Mouse (Mus musculus) forebrain, embryonic 13.5 days (tissue): ENCODE measurements around the gene Ncbp3. TPM values are rescaled to one million over a fixed set of nuclear protein-coding genes. Genes with fewer than 3 reads are reported as not detected.
"Not testable (repeated sequence)": the region's sequence is repeated elsewhere in the genome, so short reads cannot be mapped to it uniquely, and the experiment has no call there.

Experiments
- ATAC-seq: fragments of 200-750 bp; cut with Nextera tagmentation; 2 replicates; pipeline ENCODE4 v1.8.0; 2017
- H3K27ac ChIP-seq: fragments of 300-500 bp; sonication (generic); 2 replicates; pipeline ENCODE4 v1.5.1; 2015; ENCODE audit warnings: inconsistent platforms, mild to moderate bottlenecking, moderate library complexity
- H3K27me3 ChIP-seq: fragments of 300-500 bp; sonication (generic); 2 replicates; pipeline ENCODE4 v1.6.1; 2015; ENCODE audit warnings: mild to moderate bottlenecking, inconsistent platforms
- H3K36me3 ChIP-seq: fragments of 300-500 bp; sonication (generic); 2 replicates; pipeline ENCODE4 v1.6.1; 2015; ENCODE audit warnings: mild to moderate bottlenecking, inconsistent platforms; ENCODE audit not compliant: poor library complexity, severe bottlenecking
- H3K4me1 ChIP-seq: fragments of 300-500 bp; sonication (generic); 2 replicates; pipeline ENCODE4 v1.6.1; 2015; ENCODE audit warnings: inconsistent platforms
- H3K4me2 ChIP-seq: fragments of 300-500 bp; sonication (generic); 2 replicates; pipeline ENCODE4 v1.6.1; 2015; ENCODE audit warnings: inconsistent platforms, mild to moderate bottlenecking, moderate library complexity
- H3K4me3 ChIP-seq: fragments of 300-500 bp; sonication (generic); 2 replicates; pipeline ENCODE4 v1.5.1; 2015; ENCODE audit warnings: mild to moderate bottlenecking, inconsistent platforms
- H3K9ac ChIP-seq: fragments of 300-500 bp; sonication (generic); 2 replicates; pipeline ENCODE4 v1.6.1; 2015; ENCODE audit warnings: mild to moderate bottlenecking, inconsistent platforms
- H3K9me3 ChIP-seq: fragments of 300-500 bp; sonication (generic); replicated peaks from 2 replicates; pipeline ENCODE4 v1.6.1; 2016; ENCODE audit warnings: inconsistent platforms
- WGBS: fragments of 180-500 bp; shearing (Covaris S2); methylation state at CpG from one replicate; pipeline ENCODE4 v1.1.7; 2015; 5-methylcytosine and 5-hydroxymethylcytosine counted together
- polyA plus RNA-seq: library from polyadenylated mRNA; unstranded; fragments of >200 nt; fragmentation: Nextera tagmentation; extraction: Ambion mirVana; gene quantifications from 2 replicates; pipeline ENCODE4 v1.2.1, GENCODE M21; 2015

Gene Ncbp3
- polyA plus RNA-seq, 1 experiment from 2014 or later, result 12.8 TPM

DNA sequence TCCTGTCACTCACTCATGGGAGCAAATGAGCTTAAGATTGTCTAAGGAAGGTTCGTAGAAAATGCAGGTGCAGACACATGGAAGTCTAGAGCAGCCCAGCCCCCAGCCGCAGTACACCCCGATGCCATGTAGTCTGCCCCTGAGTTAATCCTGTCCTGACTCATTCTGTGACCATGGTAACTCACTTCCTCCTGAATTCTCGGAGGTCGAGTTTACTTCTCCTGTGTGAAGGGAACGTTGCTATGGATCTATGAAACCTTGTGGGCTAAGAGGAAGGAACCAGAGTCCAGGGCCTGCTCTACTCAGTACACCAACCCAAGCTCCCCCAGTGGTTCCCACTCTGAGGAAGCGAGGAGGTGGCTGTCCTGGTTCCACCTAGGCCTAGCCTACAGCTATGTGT is 45.3 kb downstream of the Ncbp3 start:
- ATAC-seq, result no peak
- WGBS, result 83% methylated on average over 7 of the region's 7 CpGs
- no peaks in the 10 kb centered on the region for H3K27me3 ChIP-seq
- H3K27ac ChIP-seq, result no peak overlapping the region
- no peak overlapping the region for H3K4me3 ChIP-seq
- H3K4me2 ChIP-seq, result no peak overlapping the region
- peaks cover 3% of the 10 kb centered on the region; the same call in 1 of the 2 replicates for H3K4me1 ChIP-seq
- no peaks in the 10 kb centered on the region for H3K36me3 ChIP-seq
- H3K9ac ChIP-seq, result no peak overlapping the region
- H3K9me3 ChIP-seq, result no peaks in the 10 kb centered on the region

DNA sequence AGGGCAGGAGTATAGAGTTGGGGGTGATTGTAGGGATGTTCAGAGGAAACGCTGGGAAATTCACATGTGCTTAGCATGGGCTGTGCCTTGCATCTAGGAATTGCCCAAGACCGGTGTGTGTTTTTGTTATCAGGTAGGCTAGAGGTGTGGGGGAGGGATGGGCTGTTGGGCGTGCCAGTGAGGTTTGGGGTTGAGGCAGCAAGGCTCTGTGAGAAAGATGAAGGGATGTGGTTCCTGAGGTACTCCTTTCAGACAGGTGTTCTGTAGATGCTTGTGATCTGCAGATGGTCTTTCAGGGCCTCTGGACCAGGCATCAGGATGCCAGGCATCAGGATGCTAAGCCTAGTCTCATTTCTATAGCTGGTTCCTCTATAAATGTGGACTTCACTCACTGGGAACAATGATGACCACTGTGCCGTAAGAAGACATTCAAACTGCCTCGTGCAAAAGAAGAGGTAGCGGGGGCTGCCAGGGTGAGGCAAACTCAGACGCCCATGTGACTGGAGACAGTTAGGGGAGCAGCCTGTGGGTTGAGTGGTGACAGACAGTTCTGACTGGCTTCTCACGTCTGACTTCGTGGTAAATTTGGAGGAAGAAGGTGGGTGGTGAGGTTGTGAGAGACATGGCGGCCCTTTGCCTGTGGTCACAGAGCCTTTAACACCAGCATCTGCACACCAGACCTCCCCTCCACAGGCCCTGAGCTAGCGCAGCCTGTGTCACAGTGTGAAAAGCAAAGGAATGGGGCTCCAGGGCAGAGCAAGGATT is 46.8 kb downstream of the Ncbp3 start:
- Histone ChIP-seq H3K9ac (no peak overlapping the region), H3K4me1 (no peaks in the 10 kb centered on the region), H3K4me2 (no peak overlapping the region), H3K9me3 (no peaks in the 10 kb centered on the region), H3K4me3 (no peak overlapping the region), H3K36me3 (no peaks in the 10 kb centered on the region), H3K27me3 (no peaks in the 10 kb centered on the region), H3K27ac (no peak overlapping the region)
- ATAC-seq, result no peak
- WGBS, result 85% methylated on average over 11 of the region's 11 CpGs

DNA sequence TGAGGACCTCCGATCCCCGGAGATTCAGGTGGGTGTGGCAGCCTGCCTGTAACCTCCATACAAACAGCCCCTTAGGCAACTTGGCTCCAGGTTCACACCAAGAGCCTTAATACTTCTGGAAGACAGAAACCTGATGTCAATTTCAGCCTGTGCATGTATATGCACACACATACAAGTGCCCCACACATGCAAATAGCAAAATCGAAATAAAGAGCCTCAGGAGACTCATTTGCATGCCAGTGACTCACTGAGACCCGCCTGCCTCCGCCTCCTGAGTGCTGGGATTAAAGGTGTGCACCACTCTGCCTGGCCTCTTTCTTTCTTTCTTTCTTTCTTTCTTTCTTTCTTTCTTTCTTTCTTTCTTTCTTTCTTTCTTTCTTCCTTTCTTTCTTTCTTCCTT is 51.3 kb downstream of the Ncbp3 start:
- WGBS, result 62% methylated on average over 5 of the region's 5 CpGs
- Histone ChIP-seq H3K9me3 (no peaks in the 10 kb centered on the region), H3K4me1 (peaks cover 6% of the 10 kb centered on the region; the same call in 1 of the 2 replicates), H3K4me3 (no peak overlapping the region), H3K27ac (no peak overlapping the region), H3K9ac (no peak overlapping the region), H3K4me2 (no peak overlapping the region), H3K27me3 (no peaks in the 10 kb centered on the region), H3K36me3 (no peaks in the 10 kb centered on the region)
- ATAC-seq, result no peak

DNA sequence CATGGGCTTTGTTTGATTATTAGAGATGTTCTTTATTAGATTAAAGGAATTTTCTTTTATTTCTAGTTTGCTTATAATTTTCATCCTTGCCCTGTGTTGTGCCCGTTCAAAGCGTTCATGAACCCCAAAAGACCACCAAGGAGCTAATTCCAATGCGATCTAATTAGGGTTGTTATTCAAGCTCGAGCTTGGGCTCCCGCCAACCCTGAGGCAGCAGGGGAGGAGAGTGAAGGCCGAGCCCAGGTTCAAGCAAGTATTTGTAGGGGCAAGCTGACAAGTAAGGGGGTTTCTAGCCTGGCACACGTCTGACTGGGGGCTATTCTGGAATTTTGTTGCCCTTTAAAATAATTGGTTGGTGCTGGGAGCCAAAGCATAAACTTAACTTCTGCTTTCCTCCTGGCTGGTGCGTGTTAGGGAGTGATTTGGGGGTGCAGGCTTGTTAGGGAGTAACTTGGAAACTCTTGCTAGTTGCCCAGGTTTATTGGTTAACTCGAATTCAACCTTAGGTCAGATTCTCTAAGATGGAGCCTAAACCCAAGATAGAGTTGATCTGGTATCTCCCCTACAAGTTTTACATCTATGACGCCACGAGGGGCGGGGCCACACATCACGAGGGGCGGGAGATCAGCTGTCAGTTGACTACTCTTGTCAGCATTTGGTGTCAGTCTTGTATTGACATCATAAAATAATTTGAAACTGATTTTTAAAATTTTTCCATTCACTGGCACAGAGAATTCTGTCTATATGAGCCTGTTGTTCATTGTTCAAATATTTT is 52.6 kb downstream of the Ncbp3 start:
- no peaks in the 10 kb centered on the region for H3K27me3 ChIP-seq
- H3K9me3 ChIP-seq, result no peaks in the 10 kb centered on the region
- no peak overlapping the region for H3K27ac ChIP-seq
- WGBS, result 50% methylated on average over 14 of the region's 14 CpGs
- H3K4me3 ChIP-seq, result no peak overlapping the region
- H3K36me3 ChIP-seq, result no peaks in the 10 kb centered on the region
- peaks cover 6% of the 10 kb centered on the region; the same call in 1 of the 2 replicates for H3K4me1 ChIP-seq
- ATAC-seq, result no peak
- no peak overlapping the region for H3K4me2 ChIP-seq
- H3K9ac ChIP-seq, result no peak overlapping the region

DNA sequence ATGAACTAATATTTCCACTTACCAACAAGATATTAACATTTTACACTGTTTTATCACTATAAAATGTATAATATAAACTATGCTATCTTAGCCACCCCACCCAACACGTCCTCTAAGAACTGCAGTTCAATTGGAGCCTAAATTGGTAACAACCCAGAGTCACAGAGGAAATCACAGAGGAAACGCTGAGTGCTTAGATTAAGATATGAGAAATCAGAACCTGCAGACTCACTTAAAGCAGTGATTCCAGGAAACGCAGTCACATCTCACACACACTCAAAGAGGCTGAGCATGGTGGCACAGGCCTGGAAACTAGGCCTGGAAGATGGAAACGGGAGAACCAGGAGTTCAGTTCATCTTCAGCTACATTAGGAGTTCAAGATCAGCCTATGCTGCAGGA is 53.7 kb downstream of the Ncbp3 start:
- 88% methylated on average over 4 of the region's 4 CpGs for WGBS
- no peak overlapping the region for H3K9ac ChIP-seq
- peaks cover 6% of the 10 kb centered on the region; the same call in 1 of the 2 replicates for H3K4me1 ChIP-seq
- no peaks in the 10 kb centered on the region for H3K27me3 ChIP-seq
- no peaks in the 10 kb centered on the region for H3K9me3 ChIP-seq
- no peaks in the 10 kb centered on the region for H3K36me3 ChIP-seq
- ATAC-seq, result no peak
- H3K27ac ChIP-seq, result no peak overlapping the region
- H3K4me3 ChIP-seq, result no peak overlapping the region
- H3K4me2 ChIP-seq, result no peak overlapping the region

DNA sequence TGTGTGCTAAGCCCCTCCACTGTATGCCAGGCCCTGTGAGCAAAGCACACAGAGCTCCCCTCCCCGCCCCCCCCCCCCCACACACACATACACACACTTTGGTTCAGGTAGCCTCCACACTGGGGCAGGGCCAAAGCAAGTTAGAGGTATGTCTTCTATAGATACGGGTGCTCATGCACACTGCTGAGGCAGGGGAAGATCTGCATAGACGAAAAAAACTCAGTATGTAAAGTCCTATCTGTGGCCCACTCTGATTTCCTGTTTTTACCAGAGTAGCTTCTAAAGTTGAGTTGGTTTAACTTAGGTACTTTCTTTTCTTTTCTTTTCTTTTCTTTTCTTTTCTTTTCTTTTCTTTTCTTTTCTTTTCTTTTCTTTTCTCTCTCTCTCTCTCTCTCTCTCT is 57.7 kb downstream of the Ncbp3 start:
- no peaks in the 10 kb centered on the region for H3K36me3 ChIP-seq
- no peak overlapping the region for H3K4me3 ChIP-seq
- H3K9ac ChIP-seq, result no peak overlapping the region
- 0 out of 2 replicates have a peak, but pooled peaks cover 2% of the 10 kb centered on the region for H3K27me3 ChIP-seq
- peaks cover under 1% of the 10 kb centered on the region; the same call in 1 of the 2 replicates for H3K4me1 ChIP-seq
- no peak overlapping the region for H3K4me2 ChIP-seq
- no peak for ATAC-seq
- no peak overlapping the region for H3K27ac ChIP-seq
- no peaks in the 10 kb centered on the region for H3K9me3 ChIP-seq
- 63% methylated on average over 3 of the region's 3 CpGs for WGBS

DNA sequence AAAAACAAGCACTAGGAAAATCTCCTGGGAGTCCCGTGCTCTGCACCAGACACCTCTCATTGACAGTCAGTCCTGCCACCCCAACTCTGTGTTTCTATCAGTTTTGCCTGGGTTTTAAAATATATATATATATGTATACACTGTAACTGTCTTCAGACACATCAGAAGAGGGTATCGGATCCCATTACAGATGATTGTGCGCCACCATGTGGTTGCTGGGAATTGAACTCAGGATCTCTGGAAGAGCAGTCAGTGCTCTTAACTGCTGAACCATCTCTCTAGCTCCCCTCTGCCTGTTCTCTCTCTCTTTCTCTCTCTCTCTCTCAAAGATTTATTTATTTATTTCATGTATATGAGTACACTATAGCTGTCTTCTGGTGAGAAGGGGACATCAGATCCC is 59.8 kb downstream of the Ncbp3 start:
- H3K4me3 ChIP-seq, H3K9me3 ChIP-seq, H3K27me3 ChIP-seq, H3K27ac ChIP-seq, H3K9ac ChIP-seq, H3K4me2 ChIP-seq, ATAC-seq, H3K4me1 ChIP-seq, H3K36me3 ChIP-seq: not testable (repeated sequence)
- WGBS, result 41% methylated on average over 3 of the region's 3 CpGs

DNA sequence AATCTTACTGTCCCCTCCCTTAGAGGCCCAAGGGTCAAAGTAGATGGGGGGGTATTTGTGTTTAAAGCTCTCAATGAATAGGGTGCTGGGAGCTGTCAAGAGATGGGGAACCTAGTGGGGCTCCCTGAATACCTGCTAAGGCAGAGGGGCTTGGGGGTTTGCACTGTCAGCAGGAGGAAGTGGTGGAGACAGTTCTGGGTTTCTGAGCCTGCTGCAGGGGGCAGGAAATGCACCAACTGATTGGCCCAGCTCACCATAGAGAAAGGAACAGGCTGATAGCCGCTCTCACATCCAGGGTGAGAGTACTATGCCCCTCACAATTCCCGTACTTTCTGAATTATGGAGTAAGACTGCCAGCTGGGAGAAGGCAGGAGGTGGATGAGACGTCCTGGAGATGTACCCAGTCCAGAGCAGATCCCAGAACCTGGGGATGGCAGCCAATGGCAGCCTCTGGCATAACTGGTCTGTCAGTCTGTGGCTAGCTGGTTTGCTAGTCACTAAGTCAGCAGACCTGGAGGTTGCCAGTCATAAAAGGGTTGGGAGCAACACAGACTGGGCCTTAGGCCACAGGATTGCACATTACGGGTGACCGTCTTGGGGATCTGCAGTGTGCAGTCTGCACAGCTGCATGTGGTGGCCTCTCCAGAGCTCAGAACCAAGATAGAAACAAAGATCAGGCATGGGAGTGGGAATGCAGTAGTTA is 60.8 kb downstream of the Ncbp3 start:
- no peaks in the 10 kb centered on the region for H3K36me3 ChIP-seq
- 76% methylated on average over 5 of the region's 5 CpGs for WGBS
- no peak overlapping the region for H3K9ac ChIP-seq
- H3K9me3 ChIP-seq, result no peaks in the 10 kb centered on the region
- no peak overlapping the region for H3K27ac ChIP-seq
- no peak overlapping the region for H3K4me2 ChIP-seq
- 0 out of 2 replicates have a peak, but pooled peaks cover 2% of the 10 kb centered on the region for H3K27me3 ChIP-seq
- no peak overlapping the region for H3K4me3 ChIP-seq
- H3K4me1 ChIP-seq, result no peaks in the 10 kb centered on the region
- ATAC-seq, result no peak

DNA sequence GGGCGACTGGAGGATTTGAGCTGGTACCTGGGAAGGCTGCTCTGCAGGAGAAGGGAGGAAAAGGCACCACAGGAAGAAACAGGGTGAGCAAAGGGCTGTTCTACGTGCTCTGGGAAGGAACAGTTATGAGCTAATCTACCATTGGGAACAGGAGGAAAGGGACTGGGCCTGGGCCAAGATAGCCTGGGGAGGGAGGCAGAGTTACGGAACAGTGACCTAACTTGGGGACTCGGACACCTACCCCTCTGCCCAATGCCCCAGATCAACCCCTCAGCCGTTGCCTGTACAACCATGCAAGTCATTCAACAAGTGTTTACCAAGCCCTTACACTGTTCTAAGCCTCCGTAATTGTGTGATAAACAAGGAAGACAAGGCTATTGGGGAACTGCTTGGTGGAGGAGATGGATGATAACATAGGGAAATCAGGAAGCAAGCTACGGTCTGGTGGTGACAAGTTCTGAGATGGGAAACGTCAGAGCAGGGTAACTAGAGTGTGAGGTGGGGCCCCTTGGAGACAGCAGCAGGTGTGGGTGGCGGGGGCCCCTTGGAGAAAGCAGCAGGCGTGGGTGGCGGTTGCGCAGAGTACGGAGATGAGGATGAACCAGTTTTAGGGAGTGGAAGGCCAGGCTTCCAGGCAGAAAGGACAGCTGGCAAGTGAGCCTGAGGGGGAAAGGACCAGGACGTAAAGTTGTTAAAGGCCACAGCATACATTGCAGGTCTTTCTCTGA is 61.5 kb downstream of the Ncbp3 start:
- no peaks in the 10 kb centered on the region for H3K36me3 ChIP-seq
- H3K9me3 ChIP-seq, result no peaks in the 10 kb centered on the region
- 0 out of 2 replicates have a peak, but pooled peaks cover 2% of the 10 kb centered on the region for H3K27me3 ChIP-seq
- no peak for ATAC-seq
- WGBS, result 82% methylated on average over 14 of the region's 14 CpGs
- no peak overlapping the region for H3K27ac ChIP-seq
- no peak overlapping the region for H3K4me3 ChIP-seq
- no peak overlapping the region for H3K9ac ChIP-seq
- H3K4me2 ChIP-seq, result no peak overlapping the region
- no peaks in the 10 kb centered on the region for H3K4me1 ChIP-seq

DNA sequence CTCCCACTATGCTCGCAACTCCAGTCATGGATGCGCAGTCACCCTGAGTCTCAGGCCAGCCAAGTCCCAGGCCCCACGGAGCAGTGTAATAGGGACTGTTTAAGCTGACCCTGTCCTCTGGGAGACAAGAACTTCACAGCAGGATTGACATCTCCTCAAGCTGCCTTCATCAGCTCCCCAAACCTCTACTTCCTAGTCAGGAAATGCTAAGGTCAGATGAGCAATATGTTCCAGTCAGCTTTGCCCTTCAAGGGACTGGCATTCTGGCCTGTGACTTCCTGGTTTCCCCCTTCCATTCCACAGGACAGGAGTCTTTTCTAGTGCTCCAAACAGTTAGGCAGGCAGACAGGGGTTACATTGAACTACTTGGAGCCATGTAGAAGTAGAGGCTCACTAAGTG is 62.4 kb downstream of the Ncbp3 start:
- Histone ChIP-seq H3K27me3 (0 out of 2 replicates have a peak, but pooled peaks cover 2% of the 10 kb centered on the region), H3K4me1 (no peaks in the 10 kb centered on the region), H3K4me3 (no peak overlapping the region), H3K9me3 (no peaks in the 10 kb centered on the region), H3K27ac (no peak overlapping the region), H3K36me3 (no peaks in the 10 kb centered on the region), H3K9ac (no peak overlapping the region), H3K4me2 (no peak overlapping the region)
- ATAC-seq, result no peak
- 83% methylated on average over 3 of the region's 3 CpGs for WGBS

DNA sequence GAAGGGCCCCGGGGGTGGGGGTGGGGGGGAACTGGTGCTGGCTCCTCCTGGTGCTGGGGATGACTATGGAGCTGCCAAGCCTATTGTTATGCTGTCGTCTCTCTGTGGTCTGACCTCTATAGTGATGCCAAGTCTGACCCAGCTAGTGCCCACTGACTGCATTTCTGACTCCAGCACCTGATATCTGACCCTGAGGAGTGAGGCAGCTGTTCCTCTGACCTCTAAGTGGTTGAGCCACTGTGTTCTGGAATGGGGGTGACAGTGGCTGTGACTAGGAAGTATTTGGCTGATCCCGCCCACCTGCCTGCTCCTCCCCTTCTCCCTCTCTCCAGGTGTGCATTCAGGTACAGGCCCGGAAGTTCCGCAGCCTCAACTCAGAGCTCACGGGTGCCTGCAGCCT is 63.8 kb downstream of the Ncbp3 start:
- Histone ChIP-seq H3K27me3 (0 out of 2 replicates have a peak, but pooled peaks cover 2% of the 10 kb centered on the region), H3K27ac (no peak overlapping the region), H3K4me1 (no peaks in the 10 kb centered on the region), H3K4me2 (no peak overlapping the region), H3K4me3 (no peak overlapping the region), H3K36me3 (no peaks in the 10 kb centered on the region), H3K9me3 (no peaks in the 10 kb centered on the region), H3K9ac (no peak overlapping the region)
- WGBS, result 66% methylated on average over 6 of the region's 6 CpGs
- ATAC-seq, result no peak
